Mouse (Mus musculus) liver, postnatal 0 days (tissue): ENCODE measurements around the gene Dab2.

Experiments
- CTCF ChIP-seq: sonication (generic); IDR thresholded peaks from 2 replicates; pipeline ENCODE4 v1.5.1; 2016; ENCODE audit warnings: antibody characterized with exemption, low read depth
- EP300 ChIP-seq: IDR thresholded peaks from 2 replicates; pipeline ENCODE4 v1.6.1; 2016; ENCODE audit warnings: antibody characterized with exemption, low read depth, mild to moderate bottlenecking

DNA sequence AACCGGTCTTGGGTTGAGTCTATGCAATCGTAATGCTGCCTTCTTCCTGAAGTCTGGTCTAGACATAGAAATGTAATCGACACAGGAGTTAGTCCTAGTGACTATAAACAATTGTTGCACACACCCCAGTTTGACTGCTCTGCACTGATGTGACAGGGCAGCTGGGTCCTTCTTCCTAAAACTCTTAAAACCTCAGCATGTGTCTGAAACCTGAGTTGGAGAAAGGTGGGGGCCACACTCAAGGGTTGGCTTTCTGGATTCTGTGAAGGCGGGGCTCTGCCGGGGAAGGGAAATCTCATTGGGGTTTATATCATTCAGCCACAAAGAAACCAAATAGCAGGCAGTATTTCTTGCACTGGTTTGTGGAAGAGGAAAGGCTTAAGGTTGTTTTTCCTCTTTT lies 104.6 kb downstream of the Dab2 start:
- TF ChIP-seq EP300 (no peak), CTCF (no peak)
